Mouse (Mus musculus): Measurements from ENCODE around the gene Klhl2.

The Klhl2 gene

DNA sequence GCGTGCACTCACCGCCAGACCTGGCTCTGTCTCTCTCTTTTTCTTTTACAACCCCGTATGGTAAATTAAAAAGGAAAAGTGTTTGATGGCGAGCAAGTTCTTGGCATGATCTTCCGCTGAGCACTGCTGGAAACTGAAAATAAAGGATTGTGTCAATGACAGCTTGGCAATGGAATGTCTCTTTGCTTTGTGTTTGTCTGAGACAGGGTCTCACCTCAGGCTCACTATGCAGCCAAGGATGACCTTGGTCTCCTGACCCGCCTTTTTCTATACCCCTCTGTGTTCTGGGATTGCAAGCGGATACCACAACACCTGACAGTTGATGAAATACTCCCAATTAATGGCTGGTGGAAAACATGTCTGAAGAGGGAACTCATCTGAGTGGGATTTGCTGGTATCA, 80.2 kb downstream of the Klhl2 start:
- no peak for DNase-seq (ENCODE audit: low spot score in 2 of 2)

DNA sequence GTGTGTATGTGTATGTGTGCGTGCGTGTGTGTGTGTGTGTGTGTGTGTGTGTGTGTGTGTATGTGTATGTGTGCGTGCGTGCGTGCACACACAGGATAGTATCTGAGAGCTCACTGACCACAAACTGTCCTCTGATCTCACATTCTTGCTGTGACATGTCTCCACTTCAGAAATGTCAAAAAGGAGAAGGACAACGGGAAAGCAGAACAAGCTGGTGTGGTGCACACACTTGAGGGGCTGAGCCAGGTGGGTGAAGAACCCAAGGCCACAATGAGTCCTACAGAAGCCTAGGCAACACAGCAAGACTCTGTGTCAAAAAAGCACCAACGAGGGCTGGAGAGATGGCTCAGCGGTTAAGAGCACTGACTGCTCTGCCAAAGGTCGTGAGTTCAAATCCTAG, 81.2 kb downstream of the Klhl2 start:
- DNase-seq (ENCODE audit: low spot score in 2 of 2) = no peak

DNA sequence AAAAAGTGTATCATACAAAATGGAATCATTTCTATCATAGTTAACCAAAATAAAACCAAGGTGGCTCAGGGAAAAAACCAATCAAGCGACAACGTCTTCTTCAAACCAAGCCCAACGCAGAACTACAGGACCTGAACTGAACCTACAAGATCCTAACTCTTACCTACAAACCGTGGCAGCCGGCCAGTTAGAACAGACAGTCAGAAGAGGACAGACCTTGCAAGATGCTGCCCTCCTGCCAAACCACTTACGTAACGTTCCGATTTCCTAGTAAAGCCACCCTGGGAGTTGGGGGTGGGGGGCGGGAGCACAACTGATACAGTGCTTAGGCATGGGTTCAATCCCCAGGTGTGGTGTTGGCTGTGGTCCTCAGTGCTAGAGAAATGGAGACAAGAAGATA, 82.8 kb downstream of the Klhl2 start:
- DNase-seq (ENCODE audit: low spot score in 2 of 2) = no peak

DNA sequence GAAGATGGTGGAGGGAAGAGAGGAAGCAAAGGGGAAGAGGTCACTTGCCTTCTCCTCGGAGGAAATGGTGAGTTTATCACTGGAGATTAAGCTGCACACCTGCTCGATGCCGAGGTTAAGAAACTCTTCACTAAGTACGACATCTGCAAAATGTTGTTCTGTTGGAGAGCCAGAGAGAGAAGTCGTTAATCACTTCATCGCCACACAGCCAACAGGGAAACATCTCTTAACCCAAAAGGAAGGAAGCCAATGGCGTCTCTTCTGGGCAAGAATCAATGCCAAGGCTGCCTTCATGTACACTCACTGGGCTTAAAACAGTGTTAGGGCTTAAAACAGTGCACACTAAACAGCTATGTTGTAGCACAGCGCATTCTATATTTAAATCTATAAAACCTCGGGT, 85.7 kb downstream of the Klhl2 start:
- DNase-seq (ENCODE audit: low spot score in 2 of 2) = no peak

DNA sequence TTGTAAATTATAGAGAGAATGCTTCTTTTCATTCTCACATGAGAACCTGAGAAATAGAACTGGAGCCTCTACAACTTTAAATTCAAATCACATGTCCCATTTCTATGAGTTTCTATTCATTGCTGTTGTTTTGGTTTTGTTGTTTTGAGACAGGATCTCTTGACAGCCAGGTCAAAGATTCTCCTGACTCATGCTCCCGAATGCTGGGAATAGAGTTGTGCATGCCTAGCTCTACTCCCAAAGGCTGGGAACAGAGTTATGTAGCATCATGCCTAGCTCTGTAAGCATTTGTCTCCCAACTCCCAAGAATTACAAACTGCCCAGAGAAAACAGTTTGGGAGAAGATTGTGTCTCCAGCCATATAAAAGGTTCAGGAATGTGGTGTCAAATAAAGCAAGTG, 87.1 kb downstream of the Klhl2 start:
- no peak for DNase-seq (ENCODE audit: low spot score in 2 of 2)

DNA sequence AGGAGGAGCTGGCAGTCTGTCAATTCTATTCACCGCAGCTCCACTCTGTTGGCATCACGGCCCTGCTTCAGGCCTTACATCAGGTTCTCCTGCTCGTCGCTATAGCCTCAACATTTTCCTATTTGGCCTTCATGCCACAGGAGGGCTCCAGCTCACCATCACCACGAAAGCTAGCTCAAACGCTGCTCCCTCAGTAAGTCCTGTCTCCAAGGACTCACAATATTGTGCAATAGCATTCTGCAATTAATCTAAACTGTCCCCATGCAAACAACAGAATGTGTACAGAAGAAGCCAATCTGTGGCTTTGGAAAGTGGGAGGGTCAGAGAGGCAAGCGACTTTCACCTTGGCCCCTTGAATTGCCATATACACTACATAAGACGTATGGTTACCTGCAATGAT, 88.4 kb downstream of the Klhl2 start:
- DNase-seq (ENCODE audit: low spot score in 2 of 2) = no peak

DNA sequence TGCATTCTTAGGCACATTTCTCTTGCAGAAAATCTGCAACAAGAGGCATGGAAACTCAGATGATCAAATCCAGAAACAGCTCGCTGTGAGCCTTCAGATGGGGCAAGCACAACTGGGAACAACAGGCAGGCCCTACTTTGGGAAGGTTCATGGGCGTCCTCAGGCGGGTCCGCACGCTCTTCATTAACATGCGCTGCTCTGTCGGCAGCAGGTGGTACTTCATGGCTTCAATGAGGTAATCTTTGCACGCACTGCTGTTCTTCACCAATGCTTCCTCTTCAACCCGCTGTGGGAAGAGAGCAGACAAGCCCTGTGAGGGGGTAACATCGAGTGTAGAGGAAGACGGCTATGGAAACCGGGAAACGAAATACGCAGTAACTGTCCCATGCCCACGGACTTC, 91.9 kb downstream of the Klhl2 start:
- DNase-seq (ENCODE audit: low spot score in 2 of 2) = no peak

DNA sequence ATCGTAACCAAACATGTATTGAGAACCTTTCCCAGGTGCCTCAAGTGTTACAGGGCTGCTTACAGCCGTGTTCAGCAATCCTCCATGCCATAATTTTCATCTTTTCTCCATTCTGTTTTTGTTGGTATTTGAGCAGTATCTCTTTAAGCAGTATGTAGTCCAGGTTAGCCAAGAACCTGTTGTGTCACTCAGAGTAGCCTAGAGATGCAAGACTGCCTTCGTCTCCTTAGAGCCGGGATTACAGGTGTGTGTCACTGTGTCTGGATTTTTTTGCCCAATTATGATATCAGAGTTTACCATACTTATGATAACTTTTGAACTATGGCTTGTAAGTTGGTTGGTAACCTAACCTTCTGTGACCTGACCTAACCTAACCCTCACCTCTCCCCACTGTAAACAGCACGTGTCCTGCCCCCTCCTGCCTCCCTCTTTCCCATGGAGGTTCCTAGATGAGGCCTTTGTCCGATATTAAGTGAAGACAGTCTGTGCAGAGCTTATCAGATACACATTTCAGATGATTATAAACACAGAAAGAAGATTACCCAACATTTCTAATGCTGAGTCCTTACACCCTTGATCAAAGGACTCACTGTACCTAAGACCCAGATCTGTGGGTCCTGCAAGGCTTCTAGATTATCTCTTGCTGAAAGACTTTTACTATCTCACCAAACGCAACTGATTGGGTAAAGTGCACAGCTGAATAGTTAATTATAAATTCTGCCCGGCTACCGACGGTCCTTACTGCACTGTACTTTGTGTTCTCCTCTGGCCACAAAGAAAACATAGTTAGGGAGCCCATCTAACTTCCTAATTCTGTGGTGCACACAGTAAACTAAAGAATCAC, 103.4 kb downstream of the Klhl2 start:
- no peak for DNase-seq (ENCODE audit: low spot score in 2 of 2)

GRCm38 (mm10) chr8:64740547-64741211, 109.1 kb downstream of the Klhl2 start:
- DNase-seq (ENCODE audit: low spot score in 2 of 2) = no peak

GRCm38 (mm10) chr8:64738916-64739315, 110.9 kb downstream of the Klhl2 start:
- no peak for DNase-seq (ENCODE audit: low spot score in 2 of 2)

DNA sequence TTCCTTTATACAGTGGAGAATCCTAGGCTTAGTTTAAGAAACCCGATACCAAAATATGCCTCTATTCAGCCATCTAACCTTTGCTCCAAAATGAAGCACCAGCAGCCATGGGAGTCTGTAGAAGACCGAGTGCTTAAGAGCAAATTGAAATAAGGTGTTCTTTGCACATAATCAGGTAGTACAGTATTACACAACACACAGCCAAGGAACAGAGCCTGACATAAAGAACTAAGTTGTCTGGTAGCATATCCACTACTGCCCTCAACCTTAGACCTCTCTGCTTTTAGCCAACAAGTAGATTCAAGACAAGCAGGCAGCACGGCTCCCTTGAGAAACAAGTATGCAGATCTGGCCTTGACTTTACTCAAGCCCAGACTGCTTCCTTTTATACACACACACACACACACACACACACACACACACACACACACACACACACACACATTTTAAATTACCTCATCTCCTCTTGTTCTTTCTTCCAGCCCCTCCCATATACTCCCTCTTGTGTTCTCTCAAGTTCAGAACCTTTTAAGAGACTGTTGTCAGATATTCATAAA, 113.0 kb downstream of the Klhl2 start:
- no peak for DNase-seq (ENCODE audit: low spot score in 2 of 2)

DNA sequence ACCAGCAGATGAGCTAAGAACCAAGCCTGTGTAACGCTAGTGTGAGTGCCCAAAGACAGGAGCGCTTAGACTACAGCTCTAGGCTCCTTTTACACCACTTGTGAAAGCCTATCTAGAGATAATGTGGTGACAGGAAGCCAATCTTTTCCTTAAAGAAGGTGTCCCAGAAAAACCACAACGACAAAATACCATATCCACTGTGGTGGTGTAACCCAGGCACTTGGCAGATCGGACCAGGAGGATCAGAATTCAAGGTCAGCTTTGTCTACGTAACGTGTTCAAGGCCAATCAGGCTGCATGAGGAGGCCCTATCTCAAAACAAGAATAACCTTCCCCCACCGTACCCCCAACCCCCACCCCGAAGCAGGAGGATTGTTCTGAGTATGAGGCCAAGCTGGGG, 114.7 kb downstream of the Klhl2 start:
- no peak for DNase-seq (ENCODE audit: low spot score in 2 of 2)

GRCm38 (mm10) chr8:64733271-64733943, 116.4 kb downstream of the Klhl2 start, which contains the start of gene Msmo1:
TSS of gene Msmo1 (minus strand) at chr8:64733792.
- peak; percentile 97 for DNase-seq (ENCODE audit: low spot score in 2 of 2)

GRCm38 (mm10) chr8:64732596-64732995, 117.2 kb downstream of the Klhl2 start:
- DNase-seq (ENCODE audit: low spot score in 2 of 2) = no peak

DNA sequence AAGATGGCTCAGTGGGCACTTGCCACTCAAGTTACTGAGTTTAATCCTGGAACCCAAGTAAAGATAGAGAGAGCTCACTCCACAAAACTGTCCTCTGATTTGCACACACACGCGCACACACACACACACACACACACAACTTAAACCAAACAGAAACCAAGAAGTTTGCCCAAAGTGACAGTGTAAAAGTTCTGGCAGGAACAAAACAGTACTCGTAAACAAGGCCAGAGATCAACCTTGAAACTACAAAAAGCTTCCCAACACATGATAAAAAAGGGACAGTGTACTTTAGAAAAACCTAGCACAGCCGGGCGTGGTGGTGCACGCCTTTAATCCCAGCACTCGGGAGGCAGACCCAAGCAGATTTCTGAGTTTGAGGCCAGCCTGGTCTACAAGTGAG, 121.7 kb downstream of the Klhl2 start:
- DNase-seq (ENCODE audit: low spot score in 2 of 2) = no peak

DNA sequence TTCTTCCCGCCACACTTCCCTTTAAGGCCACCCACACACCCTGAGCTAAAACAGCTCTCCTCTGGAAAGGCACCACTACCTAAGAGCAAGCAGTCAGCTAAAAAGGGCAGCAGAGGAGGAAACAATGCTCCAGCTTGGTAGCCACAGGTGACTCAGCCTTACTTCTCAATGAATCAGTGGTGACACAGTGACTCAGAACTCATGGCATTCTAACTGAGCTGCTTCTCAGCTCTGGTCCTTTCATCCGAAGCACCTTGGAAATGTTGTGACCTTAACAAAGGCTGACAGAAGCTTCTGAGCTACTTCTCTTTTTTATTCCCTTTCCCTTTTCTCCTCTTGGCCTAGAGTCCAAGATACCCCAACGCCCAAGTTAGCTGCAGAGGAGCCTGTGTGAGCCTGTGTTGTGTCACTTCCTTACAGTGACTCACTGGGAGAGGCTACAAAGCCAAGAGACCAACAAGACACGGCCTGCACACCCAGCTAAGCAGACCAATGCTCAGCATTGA, 123.6 kb downstream of the Klhl2 start:
- DNase-seq (ENCODE audit: low spot score in 2 of 2) = no peak

DNA sequence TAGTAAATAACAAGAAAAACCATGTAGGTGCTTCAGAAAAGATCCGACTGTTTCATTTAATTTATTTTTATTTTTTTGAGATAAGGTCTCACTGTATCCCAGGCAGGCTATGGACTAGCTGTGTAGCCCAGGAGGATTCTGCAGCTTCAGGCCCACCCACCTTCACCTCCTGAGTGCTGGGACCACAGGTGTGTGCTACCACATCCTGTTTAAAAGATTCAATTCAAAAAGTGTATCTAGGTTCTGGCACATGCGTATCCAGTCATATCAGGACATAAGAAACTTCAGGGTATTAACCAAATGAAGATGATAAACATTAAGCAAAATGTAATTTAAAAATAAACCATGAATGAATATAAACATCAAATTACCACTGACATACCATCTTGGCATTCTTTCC, 126.6 kb downstream of the Klhl2 start:
- no peak for DNase-seq (ENCODE audit: low spot score in 2 of 2)

DNA sequence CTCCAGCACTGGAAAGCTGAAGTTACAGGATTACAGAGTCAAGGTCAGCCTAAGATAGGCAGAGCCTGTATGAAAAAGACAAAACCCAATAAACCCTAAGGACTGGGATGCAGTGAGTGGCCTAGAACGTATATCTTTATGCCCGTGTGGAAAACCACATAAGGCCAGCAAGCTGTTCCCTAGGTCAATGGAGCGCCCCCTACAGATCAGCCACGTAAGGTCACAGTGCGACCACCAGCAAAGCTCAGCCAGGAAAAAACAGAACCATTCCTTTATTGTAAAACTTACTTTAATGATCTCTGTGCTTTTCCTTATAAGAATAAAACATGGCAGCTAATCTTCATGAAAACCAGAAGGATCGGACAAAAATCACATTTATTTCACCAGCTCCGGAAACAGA, 131.9 kb downstream of the Klhl2 start:
- DNase-seq (ENCODE audit: low spot score in 2 of 2) = no peak

DNA sequence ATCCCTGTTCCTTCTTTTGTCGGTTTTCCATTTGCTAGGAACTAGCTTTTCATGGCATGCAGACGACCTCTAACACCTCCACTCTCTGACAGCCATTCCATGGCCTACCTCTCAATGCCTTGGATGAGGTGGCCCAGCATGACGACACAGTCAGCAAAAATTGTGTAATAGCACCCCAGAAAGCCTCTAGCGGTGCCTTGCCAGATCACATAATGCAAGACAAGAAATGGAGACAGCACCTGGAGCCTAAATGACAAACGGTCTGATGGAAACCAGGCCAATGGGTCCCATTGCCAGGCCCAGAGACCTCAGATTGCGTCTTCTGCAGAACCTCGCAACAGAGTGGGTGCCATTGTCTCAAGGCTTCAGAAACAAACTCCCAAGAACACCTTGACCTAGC, 137.3 kb downstream of the Klhl2 start:
- no peak for DNase-seq (ENCODE audit: low spot score in 2 of 2)

- DNase-seq (ENCODE audit: low spot score in 2 of 2) = no peak
Measured at GRCm38 (mm10) chr8:64711544-64711943, 138.3 kb downstream of the Klhl2 start.

GRCm38 (mm10) chr8:64707481-64707880, 142.3 kb downstream of the Klhl2 start:
- no peak for DNase-seq (ENCODE audit: low spot score in 2 of 2)

GRCm38 (mm10) chr8:64703191-64703590, 146.6 kb downstream of the Klhl2 start:
- DNase-seq (ENCODE audit: low spot score in 2 of 2) = no peak
